Mouse (Mus musculus) E14TG2a.4 (cell line): ENCODE measurements at regions not wholly inside any gene's neighbourhood (a gene's known extent, or its start where the extent isn't known, plus 50 kb on each side); places are given as distances from the start of the nearest gene placed in this dataset.

Experiments used
- H3K27me3 ChIP-seq: 2 replicates; pipeline ENCODE4 v1.6.1; 2014; ENCODE audit warnings: low read length, control low read depth; ENCODE audit not compliant: insufficient read depth
- H3K36me3 ChIP-seq: 2 replicates; pipeline ENCODE4 v1.6.1; 2014; ENCODE audit warnings: low read length, control low read depth; ENCODE audit not compliant: insufficient read depth
- H3K4me1 ChIP-seq: replicated peaks from 2 replicates; pipeline ENCODE4 v1.6.1; 2014; ENCODE audit warnings: low read depth, low read length, control low read depth
- H3K4me3 ChIP-seq: replicated peaks from 2 replicates; pipeline ENCODE4 v1.5.1; 2014; ENCODE audit warnings: mild to moderate bottlenecking, low read length
- H3K9me3 ChIP-seq: 2 replicates; pipeline ENCODE4 v1.6.1; 2014; ENCODE audit warnings: low read length, control low read depth
- CTCF ChIP-seq: conservative IDR thresholded peaks from 2 replicates; pipeline ENCODE4 v1.5.1; 2014; ENCODE audit warnings: low read length
- NANOG ChIP-seq: IDR thresholded peaks from 2 replicates; pipeline ENCODE4 v1.6.1; 2014; ENCODE audit warnings: borderline replicate concordance, low read length, mixed read lengths
- POU5F1 ChIP-seq: IDR thresholded peaks from 2 replicates; pipeline ENCODE4 v1.6.1; 2014; ENCODE audit warnings: low read length, borderline replicate concordance

- Histone ChIP-seq H3K4me3 (no peak overlapping the region), H3K27me3 (no peaks in the 10 kb centered on the region), H3K36me3 (no peaks in the 10 kb centered on the region), H3K9me3 (peaks cover 32% of the 10 kb centered on the region), H3K4me1 (0 out of 2 replicates have a peak, but pooled peaks cover 2% of the 10 kb centered on the region)
- TF ChIP-seq POU5F1 (no peak), CTCF (no peak), NANOG (no peak)
Measured at GRCm38 (mm10) chr3:101690222-101690621, 85.7 kb upstream of the Atp1a1 start.

DNA sequence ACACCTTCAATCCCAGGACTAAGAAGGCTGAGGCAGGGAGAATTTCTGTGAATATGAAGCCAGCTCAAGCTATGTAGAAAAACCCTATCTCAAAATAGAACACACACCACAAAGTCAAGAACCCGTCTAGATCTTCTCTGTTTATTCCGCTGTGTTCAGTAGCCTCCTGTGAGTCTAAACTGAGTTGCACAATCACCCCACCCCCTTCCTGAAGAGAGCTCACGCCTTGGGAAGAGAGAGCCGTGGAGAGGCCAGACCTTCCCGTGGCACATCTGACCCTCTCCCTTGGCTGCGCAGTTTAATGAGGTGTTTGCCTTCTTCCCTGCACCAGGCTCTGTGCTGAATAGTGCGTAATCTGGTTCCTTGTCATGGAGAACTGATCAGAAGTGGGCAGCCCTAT lies 80.7 kb upstream of the Atp1a1 start:
- Histone ChIP-seq H3K9me3 (peaks cover 28% of the 10 kb centered on the region), H3K4me1 (0 out of 2 replicates have a peak, but pooled peaks cover 3% of the 10 kb centered on the region), H3K27me3 (peaks cover 9% of the 10 kb centered on the region; the same call in 1 of the 2 replicates), H3K4me3 (no peak overlapping the region), H3K36me3 (no peaks in the 10 kb centered on the region)
- TF ChIP-seq NANOG: no peak
- no peak for TF ChIP-seq CTCF
- no peak for TF ChIP-seq POU5F1

GRCm38 (mm10) chr3:101672943-101673342 lies 68.5 kb upstream of the Atp1a1 start:
- H3K27me3 ChIP-seq: peaks cover 3% of the 10 kb centered on the region; the same call in 1 of the 2 replicates
- H3K36me3 ChIP-seq: no peaks in the 10 kb centered on the region
- no peaks in the 10 kb centered on the region for H3K9me3 ChIP-seq
- TF ChIP-seq NANOG (no peak), CTCF (no peak), POU5F1 (no peak)
- H3K4me1 ChIP-seq: peaks cover 18% of the 10 kb centered on the region
- no peak overlapping the region for H3K4me3 ChIP-seq

GRCm38 (mm10) chr3:101670561-101671001 lies 66.1 kb upstream of the Atp1a1 start:
- no peak overlapping the region for H3K4me3 ChIP-seq
- TF ChIP-seq POU5F1 (no peak), NANOG (no peak), CTCF (no peak)

GRCm38 (mm10) chr3:101669743-101670142 lies 65.3 kb upstream of the Atp1a1 start:
- Histone ChIP-seq H3K9me3 (no peaks in the 10 kb centered on the region), H3K4me1 (peaks cover 31% of the 10 kb centered on the region), H3K4me3 (no peak overlapping the region), H3K27me3 (peaks cover 13% of the 10 kb centered on the region), H3K36me3 (no peaks in the 10 kb centered on the region)
- no peak for TF ChIP-seq NANOG
- TF ChIP-seq CTCF: no peak

More at GRCm38 (mm10) chr3:101670561-101671001, 66.1 kb upstream of the Atp1a1 start:
- no peaks in the 10 kb centered on the region for H3K9me3 ChIP-seq
- H3K4me1 ChIP-seq: peaks cover 31% of the 10 kb centered on the region
- peaks cover 10% of the 10 kb centered on the region for H3K27me3 ChIP-seq
- H3K36me3 ChIP-seq: no peaks in the 10 kb centered on the region

- TF ChIP-seq POU5F1: no peak
- no peak for TF ChIP-seq NANOG
- no peak for TF ChIP-seq CTCF
- no peak overlapping the region; the same call in 1 of the 2 replicates for H3K4me3 ChIP-seq
Measured at GRCm38 (mm10) chr3:101667767-101668387, 63.4 kb upstream of the Atp1a1 start.

DNA sequence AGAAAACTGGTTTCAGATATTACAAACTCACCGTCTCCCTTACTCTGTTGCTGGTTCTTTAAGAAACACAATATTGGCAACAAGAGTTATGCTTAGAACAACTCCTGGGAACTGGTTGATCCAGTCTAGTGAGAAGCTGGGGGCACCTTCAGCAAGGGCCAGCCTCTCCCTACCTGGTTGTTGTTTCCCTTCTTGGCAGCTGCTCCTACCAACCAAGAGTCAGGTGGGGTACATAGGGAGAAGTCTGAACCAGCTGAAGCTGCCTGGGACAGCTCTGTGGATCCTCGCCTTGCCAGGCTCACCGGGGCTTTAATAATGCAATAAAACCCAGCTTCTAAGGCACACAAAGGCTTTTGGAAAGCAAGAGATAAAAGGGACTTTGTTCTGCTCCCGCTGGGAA lies 62.7 kb upstream of the Atp1a1 start:
- Histone ChIP-seq H3K4me1 (peaks cover 28% of the 10 kb centered on the region), H3K36me3 (no peaks in the 10 kb centered on the region), H3K27me3 (peaks cover 14% of the 10 kb centered on the region), H3K4me3 (no peak overlapping the region; the same call in 1 of the 2 replicates), H3K9me3 (no peaks in the 10 kb centered on the region)
- no peak for TF ChIP-seq POU5F1
- TF ChIP-seq CTCF: no peak
- TF ChIP-seq NANOG: no peak

More at GRCm38 (mm10) chr3:101667767-101668387, 63.4 kb upstream of the Atp1a1 start:
- peaks cover 28% of the 10 kb centered on the region for H3K4me1 ChIP-seq
- H3K27me3 ChIP-seq: peaks cover 14% of the 10 kb centered on the region
- no peaks in the 10 kb centered on the region for H3K9me3 ChIP-seq
- no peaks in the 10 kb centered on the region for H3K36me3 ChIP-seq

- Histone ChIP-seq H3K4me1 (peaks cover 28% of the 10 kb centered on the region), H3K4me3 (no peak overlapping the region), H3K9me3 (no peaks in the 10 kb centered on the region), H3K36me3 (no peaks in the 10 kb centered on the region), H3K27me3 (peaks cover 14% of the 10 kb centered on the region)
- no peak for TF ChIP-seq POU5F1
- TF ChIP-seq CTCF: no peak
- no peak for TF ChIP-seq NANOG
Measured at GRCm38 (mm10) chr3:101666583-101666982, 62.1 kb upstream of the Atp1a1 start.
